Mouse (Mus musculus) embryonic fibroblast, embryonic 13.5 days (primary cell): Measurements from ENCODE around the gene Cit. TPM values are rescaled to one million over a fixed set of nuclear protein-coding genes. Genes with fewer than 3 reads are reported as not detected.

Experiments used
- H3K27ac ChIP-seq: 2 replicates; pipeline ENCODE4 v1.5.1; 2012; ENCODE audit warnings: low read length, control low read depth, inconsistent platforms; ENCODE audit not compliant: insufficient read depth
- H3K4me1 ChIP-seq: 2 replicates; pipeline ENCODE4 v1.6.1; 2011; ENCODE audit warnings: low read length; ENCODE audit not compliant: control insufficient read depth, insufficient read depth
- H3K4me3 ChIP-seq: 2 replicates; pipeline ENCODE4 v1.5.1; 2011; ENCODE audit warnings: mild to moderate bottlenecking, control low read depth, low read length; ENCODE audit not compliant: insufficient read depth
- CTCF ChIP-seq: IDR thresholded peaks from 2 replicates; pipeline ENCODE4 v1.5.1; 2011; ENCODE audit warnings: mild to moderate bottlenecking, control low read depth, low read length, moderate library complexity, borderline replicate concordance; ENCODE audit not compliant: insufficient read depth
- POLR2A ChIP-seq: IDR thresholded peaks from 2 replicates; pipeline ENCODE4 v1.6.1; 2011; ENCODE audit warnings: low read depth, mild to moderate bottlenecking, control low read depth, low read length, moderate library complexity
- polyA plus RNA-seq: library from polyadenylated mRNA; stranded (reverse); fragments of >200 nt; gene quantifications from 2 replicates; pipeline ENCODE4 v1.2.4, GENCODE M21; 2011; ENCODE audit warnings: low read depth; ENCODE audit not compliant: missing spikeins, insufficient read length

Gene Cit
- polyA plus RNA-seq, 1 experiment = 14.3 TPM

- TF ChIP-seq POLR2A (no peak), CTCF (no peak)
- no peak overlapping the region for H3K27ac ChIP-seq
- H3K4me1 ChIP-seq = no peaks in the 10 kb centered on the region
- H3K4me3 ChIP-seq = no peak overlapping the region
Measured at GRCm38 (mm10) chr5:116046246-116046645, 201.2 kb downstream of the Cit start.

GRCm38 (mm10) chr5:116048321-116048720 is 203.2 kb downstream of the Cit start:
- Histone ChIP-seq H3K27ac (no peak overlapping the region), H3K4me1 (no peaks in the 10 kb centered on the region), H3K4me3 (no peak overlapping the region)
- TF ChIP-seq POLR2A = no peak
- no peak for TF ChIP-seq CTCF

DNA sequence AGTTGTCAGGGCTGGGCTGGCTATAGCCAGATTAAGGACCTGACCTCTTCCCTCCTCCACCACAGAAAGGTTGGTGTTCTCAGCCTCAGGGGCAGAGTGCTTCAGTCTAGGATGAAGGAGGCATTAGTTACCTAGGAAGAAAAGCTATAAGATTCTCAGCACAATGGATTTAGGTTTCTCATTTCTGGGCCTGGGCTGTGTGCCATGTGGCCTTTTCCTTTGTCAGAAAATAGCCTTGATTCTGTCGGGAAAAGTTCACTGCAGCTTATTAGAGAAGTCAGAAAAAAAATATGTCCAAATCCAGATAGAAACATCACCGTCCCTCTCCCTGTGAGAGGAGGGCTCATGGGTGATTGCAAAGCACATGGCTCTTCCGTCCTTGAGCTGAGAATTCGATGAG is 204.7 kb downstream of the Cit start:
- Histone ChIP-seq H3K4me3 (no peak overlapping the region), H3K27ac (no peak overlapping the region), H3K4me1 (no peaks in the 10 kb centered on the region)
- no peak for TF ChIP-seq CTCF
- TF ChIP-seq POLR2A = no peak

GRCm38 (mm10) chr5:116052171-116052570 is 207.1 kb downstream of the Cit start:
- TF ChIP-seq CTCF = no peak
- Histone ChIP-seq H3K4me3 (no peak overlapping the region), H3K4me1 (no peaks in the 10 kb centered on the region), H3K27ac (no peak overlapping the region)

GRCm38 (mm10) chr5:116052826-116053225 is 207.7 kb downstream of the Cit start:
- Histone ChIP-seq H3K27ac (no peak overlapping the region), H3K4me3 (no peak overlapping the region), H3K4me1 (no peaks in the 10 kb centered on the region)
- TF ChIP-seq CTCF (no peak), POLR2A (no peak)

Other genes with a start within 250 kb of the Cit start
- 55.5 and 57.9 TPM in 2 replicates for gene Rab35, start 213.4 kb upstream of the Cit start, polyA plus RNA-seq
- 5.5 and 5.7 TPM in 2 replicates for gene Bicdl1, start 113.7 kb upstream of the Cit start, polyA plus RNA-seq
- gene Prkab1, start 179.2 kb downstream of the Cit start, polyA plus RNA-seq = 27.4 and 36.1 TPM in 2 replicates
- not detected in 2 replicates for gene Tmem233, start 238.0 kb downstream of the Cit start, polyA plus RNA-seq